Comparison of ENCODE assay signal across 8 mouse cellular contexts in genomic region chr3:121814877-121815548, GRCm38 (mm10). TPM values are rescaled to one million over a fixed set of nuclear protein-coding genes. Genes with fewer than 3 reads are reported as not detected.
A peak's percentile ranks its signal among the peaks of the same experiment; 100 is the strongest.
DNase-seq lines count a peak whose midpoint lies in the region; ATAC-seq and TF ChIP-seq lines count a peak whose summit lies in the region.

Abcd3 (minus strand) TSS chr3:121815302.

- H3K9me3 ChIP-seq in MEL (replicated peaks; ENCODE audit: insufficient read depth, low read length), result no peaks in the 10 kb centered on the region
- no peaks in the 10 kb centered on the region for H3K9me3 ChIP-seq in hindbrain, embryonic 10.5 days
- no peaks in the 10 kb centered on the region for H3K9me3 ChIP-seq in lung, postnatal 0 days (ENCODE audit: low read length)

- H3K79me2 ChIP-seq in MEL (ENCODE audit: control insufficient read depth, insufficient read depth, low read length, poor library complexity), result peaks cover 10% of the 10 kb centered on the region

- TF ChIP-seq POLR2A in MEL (IDR thresholded peaks at IDR 0.05; ENCODE audit: control insufficient read depth in 1 of 2, insufficient read depth in 1 of 2, low read depth in 1 of 2, low read length in 2 of 2, poor library complexity in 1 of 2), result peak; percentile 70 to 82
- peak; percentile 58; the same call in 1 of the 2 replicates for TF ChIP-seq POLR2A in cerebellum, adult 2 months (IDR thresholded peaks at IDR 0.05; ENCODE audit: borderline replicate concordance, insufficient read depth, low read length)

- no peaks in the 10 kb centered on the region for H3K27me3 ChIP-seq in MEL (ENCODE audit: control insufficient read depth in 1 of 2, insufficient read depth in 2 of 2, low read length in 2 of 2)
- no peaks in the 10 kb centered on the region for H3K27me3 ChIP-seq in cerebellum, adult 2 months (ENCODE audit: control insufficient read depth, insufficient read depth, low read length)
- no peaks in the 10 kb centered on the region for H3K27me3 ChIP-seq in hindbrain, embryonic 10.5 days (ENCODE audit: insufficient read depth, poor library complexity, severe bottlenecking)
- H3K27me3 ChIP-seq in lung, postnatal 0 days (replicated peaks; ENCODE audit: insufficient read depth, low read length), result no peaks in the 10 kb centered on the region

- peak within 1 kb of the TSS; percentile 91 to 95 for H3K4me3 ChIP-seq in MEL (ENCODE audit: control insufficient read depth in 1 of 2, insufficient read depth in 1 of 2, low read depth in 2 of 2, low read length in 2 of 2)
- H3K4me3 ChIP-seq in cerebellum, adult 2 months (replicated peaks; ENCODE audit: insufficient read depth, low read depth, low read length), result peak within 1 kb of the TSS; percentile 81
- H3K4me3 ChIP-seq in hindbrain, embryonic 10.5 days, result peak within 1 kb of the TSS; percentile 90
- peak within 1 kb of the TSS; percentile 86 for H3K4me3 ChIP-seq in lung, postnatal 0 days (ENCODE audit: low read depth, low read length)

- WGBS in cerebellum, adult 2 months, result under 1% methylated on average over 91 of the region's 99 CpGs
- under 1% methylated on average over 99 of the region's 99 CpGs for WGBS in hindbrain, embryonic 10.5 days
- 4% methylated on average over 49 of the region's 99 CpGs for WGBS in lung, postnatal 0 days

- peak; percentile 91 for ATAC-seq in lung, postnatal 0 days

- peak; percentile 89 for DNase-seq in MEL (ENCODE audit: low read depth, low spot score)
- DNase-seq in cerebellum, adult 2 months, result peak; percentile 85 to 91
- DNase-seq in forelimb bud, embryonic 11.5 days (ENCODE audit: low read depth, low spot score), result peak; percentile 94
- peak; percentile 92 for DNase-seq in hindbrain, embryonic 10.5 days (ENCODE audit: low spot score)
- peak; percentile 82 for DNase-seq in layer of hippocampus, adult 9-11 months
- peak; percentile 94 for DNase-seq in lung, postnatal 0 days (ENCODE audit: low spot score)
- peak; percentile 85 for DNase-seq in ovary, postnatal 14 days (ENCODE audit: low spot score)
- DNase-seq in thymus, postnatal 14 days, result peak; percentile 97

- H3K4me1 ChIP-seq in MEL (ENCODE audit: control insufficient read depth in 1 of 2, insufficient read depth in 2 of 2, low read length in 2 of 2), result peaks cover 8 to 14% of the 10 kb centered on the region in 2 experiments
- H3K4me1 ChIP-seq in cerebellum, adult 2 months (ENCODE audit: control insufficient read depth, insufficient read depth, low read length), result no peaks in the 10 kb centered on the region; the same call in 1 of the 2 replicates
- H3K4me1 ChIP-seq in hindbrain, embryonic 10.5 days (replicated peaks), result peaks cover 20% of the 10 kb centered on the region
- 0 out of 2 replicates have a peak, but pooled peaks cover 3% of the 10 kb centered on the region for H3K4me1 ChIP-seq in lung, postnatal 0 days (ENCODE audit: insufficient read depth, low read depth, low read length)

- peaks cover 0 to 11% of the 10 kb centered on the region in 2 experiments; a peak in 2 of 4 replicates for H3K36me3 ChIP-seq in MEL (ENCODE audit: control insufficient read depth in 1 of 2, insufficient read depth in 2 of 2, low read length in 2 of 2)
- H3K36me3 ChIP-seq in hindbrain, embryonic 10.5 days, result no peaks in the 10 kb centered on the region
- no peaks in the 10 kb centered on the region for H3K36me3 ChIP-seq in lung, postnatal 0 days (ENCODE audit: insufficient read depth, low read length)

- peak within 1 kb of the TSS; percentile 89 for H3K27ac ChIP-seq in MEL (ENCODE audit: control insufficient read depth, low read depth, low read length)
- peak within 1 kb of the TSS; percentile 87 for H3K27ac ChIP-seq in cerebellum, adult 2 months (ENCODE audit: insufficient read depth, low read length)
- H3K27ac ChIP-seq in hindbrain, embryonic 10.5 days, result peak within 1 kb of the TSS; percentile 97
- H3K27ac ChIP-seq in lung, postnatal 0 days (ENCODE audit: low read length), result peak within 1 kb of the TSS; percentile 99

- no peak for TF ChIP-seq RAD21 in MEL (IDR thresholded peaks at IDR 0.05; ENCODE audit: low read depth, low read length)

- H3K4me2 ChIP-seq in lung, postnatal 0 days (replicated peaks; ENCODE audit: low read depth, low read length), result peak within 1 kb of the TSS; percentile 71

- no peak for TF ChIP-seq CTCF in MEL (IDR thresholded peaks at IDR 0.05 in 2 of 3, conservative IDR thresholded peaks at IDR 0.05 in 1 of 3; ENCODE audit: control insufficient read depth in 1 of 3, insufficient read depth in 1 of 3, low read depth in 2 of 3, low read length in 3 of 3, poor library complexity in 1 of 3, severe bottlenecking in 1 of 3)
- TF ChIP-seq CTCF in cerebellum, adult 2 months (IDR thresholded peaks at IDR 0.05; ENCODE audit: borderline replicate concordance, insufficient read depth, low read depth, low read length), result no peak
- TF ChIP-seq CTCF in lung, postnatal 0 days (IDR thresholded peaks at IDR 0.05), result peak; percentile 35

- TF ChIP-seq EP300 in MEL (IDR thresholded peaks at IDR 0.05; ENCODE audit: low read depth in 1 of 2, low read length in 2 of 2), result no peak
- TF ChIP-seq EP300 in lung, postnatal 0 days (IDR thresholded peaks at IDR 0.05), result no peak

- H3K9ac ChIP-seq in MEL (ENCODE audit: control insufficient read depth, low read depth, low read length, poor library complexity, severe bottlenecking), result peak within 1 kb of the TSS; percentile 92
- H3K9ac ChIP-seq in lung, postnatal 0 days (replicated peaks; ENCODE audit: low read depth), result peak within 1 kb of the TSS; percentile 86

TF ChIP-seq in MEL, 35 proteins besides CTCF, POLR2A, EP300 and RAD21:
- TF ChIP-seq GATA1 (IDR thresholded peaks at IDR 0.05; ENCODE audit: low read depth, low read length), result no peak
- no peak for TF ChIP-seq BHLHE40 (IDR thresholded peaks at IDR 0.05; ENCODE audit: borderline replicate concordance, low read depth, low read length)
- TF ChIP-seq KAT2A (conservative IDR thresholded peaks at IDR 0.05; ENCODE audit: low read depth, low read length), result no peak
- TF ChIP-seq E2F4 (IDR thresholded peaks at IDR 0.05; ENCODE audit: borderline replicate concordance, low read depth, low read length), result no peak
- peak; percentile 71; the same call in 1 of the 2 replicates for TF ChIP-seq ZMIZ1 (IDR thresholded peaks at IDR 0.05; ENCODE audit: low read depth, low read length)
- peak; percentile 66; the same call in 1 of the 2 replicates for TF ChIP-seq HCFC1 (IDR thresholded peaks at IDR 0.05; ENCODE audit: low read depth, low read length)
- TF ChIP-seq USF2 (IDR thresholded peaks at IDR 0.05; ENCODE audit: borderline replicate concordance in 1 of 2, insufficient read depth in 1 of 2, low read depth in 1 of 2, low read length in 2 of 2), result no peak
- TF ChIP-seq ZC3H11A (IDR thresholded peaks at IDR 0.05; ENCODE audit: low read depth, low read length), result no peak
- TF ChIP-seq MAX (IDR thresholded peaks at IDR 0.05; ENCODE audit: low read length), result no peak; the same call in none of the 2 replicates
- no peak for TF ChIP-seq MEF2A (IDR thresholded peaks at IDR 0.05; ENCODE audit: extremely low read depth, insufficient replicate concordance, low read depth, low read length, poor library complexity, severe bottlenecking)
- TF ChIP-seq ZNF384 (IDR thresholded peaks at IDR 0.05; ENCODE audit: low read depth, low read length), result no peak
- TF ChIP-seq SIN3A (IDR thresholded peaks at IDR 0.05; ENCODE audit: low read length), result peak; percentile 30
- TF ChIP-seq NELFE (IDR thresholded peaks at IDR 0.05; ENCODE audit: low read depth, low read length), result peak; percentile 86
- TF ChIP-seq MAZ (IDR thresholded peaks at IDR 0.05; ENCODE audit: low read depth, low read length), result 0 out of 2 replicates have a peak, but pooled peaks have one; percentile 1
- TF ChIP-seq CHD1 (IDR thresholded peaks at IDR 0.05; ENCODE audit: low read depth, low read length), result no peak
- TF ChIP-seq POLR2AphosphoS5 (IDR thresholded peaks at IDR 0.05; ENCODE audit: borderline replicate concordance, low read depth, low read length), result no peak
- no peak for TF ChIP-seq MYB (IDR thresholded peaks at IDR 0.05; ENCODE audit: low read depth, low read length)
- TF ChIP-seq TBP (IDR thresholded peaks at IDR 0.05; ENCODE audit: low read depth, low read length), result 0 out of 2 replicates have a peak, but pooled peaks have one; percentile 24
- no peak for TF ChIP-seq ELF1 (IDR thresholded peaks at IDR 0.05; ENCODE audit: low read depth, low read length)
- TF ChIP-seq NRF1 (IDR thresholded peaks at IDR 0.05; ENCODE audit: insufficient read depth, low read depth, low read length, poor library complexity, severe bottlenecking), result peak; percentile 77
- no peak for TF ChIP-seq GABPA (IDR thresholded peaks at IDR 0.05; ENCODE audit: low read depth, low read length)
- no peak for TF ChIP-seq ZKSCAN1 (IDR thresholded peaks at IDR 0.05; ENCODE audit: low read depth, low read length)
- no peak for TF ChIP-seq RCOR1 (IDR thresholded peaks at IDR 0.05; ENCODE audit: low read depth, low read length)
- TF ChIP-seq SMC3 (IDR thresholded peaks at IDR 0.05; ENCODE audit: low read depth, low read length), result no peak
- no peak for TF ChIP-seq TAL1 (IDR thresholded peaks at IDR 0.05; ENCODE audit: low read length)
- TF ChIP-seq CHD2 (IDR thresholded peaks at IDR 0.05; ENCODE audit: low read length), result no peak
- TF ChIP-seq JUND (IDR thresholded peaks at IDR 0.05; ENCODE audit: low read depth, low read length), result no peak
- 0 out of 2 replicates have a peak, but pooled peaks have one; percentile 22 for TF ChIP-seq TCF12 (IDR thresholded peaks at IDR 0.05; ENCODE audit: low read depth, low read length)
- peak; percentile 41 for TF ChIP-seq MXI1 (IDR thresholded peaks at IDR 0.05; ENCODE audit: low read depth, low read length)
- TF ChIP-seq POLR2AphosphoS2 (IDR thresholded peaks at IDR 0.05; ENCODE audit: low read length), result peak; percentile 66; the same call in 1 of the 2 replicates

RNA-seq across cellular contexts. Expression of gene Abcd3, which starts in this region (rescaled TPM):
- total RNA-seq in MEL (2012; rRNA removed), result 14.8 and 22.2 TPM in 2 replicates
- polyA plus RNA-seq in MEL (2012; ENCODE audit: insufficient read depth in 1 of 2, insufficient read length in 2 of 2, low read depth in 1 of 2, low replicate concordance in 2 of 2, missing spikeins in 1 of 2), result 10 to 100 TPM; 29.9 to 61.4 TPM
- polyA plus RNA-seq in cerebellum, adult 2 months (2012; rRNA removed), result 31.7 and 31.9 TPM in 2 replicates
- polyA plus RNA-seq in hindbrain, embryonic 10.5 days (2016; fragmentation: Nextera tagmentation; extraction: Ambion mirVana), result 39.1 and 39.9 TPM in 2 replicates
- polyA plus RNA-seq in lung, postnatal 0 days (2015; fragmentation: Nextera tagmentation; extraction: Ambion mirVana), result 94.1 and 100 TPM in 2 replicates

Comparison
In these comparisons a context has a peak if more than half of its experiments do, and no peak if none do; other contexts are left out.
1. Peak in every context shown above with its lines: DNase-seq, ATAC-seq, H3K4me3 ChIP-seq and H3K27ac ChIP-seq.